Mouse (Mus musculus): Measurements from ENCODE around the gene Gm16451.
"Not testable (repeated sequence)": the region's sequence is repeated elsewhere in the genome, so short reads cannot be mapped to it uniquely, and the experiment has no call there.

Gm16451 gene

GRCm38 (mm10) chr7:22118145-22118544 lies at the start of gene Gm16451:
TSS of gene Gm16451 (minus strand) at chr7:22118245.
- not testable (repeated sequence) for TF ChIP-seq GATA4 (IDR thresholded peaks at IDR 0.05; ENCODE audit: insufficient replicate concordance, low read length)

- TF ChIP-seq GATA4 (IDR thresholded peaks at IDR 0.05; ENCODE audit: insufficient replicate concordance, low read length), result not testable (repeated sequence)
These were observed 45.9 kb upstream of the Gm16451 start, which contains the start of gene Vmn1r142 for GRCm38 (mm10) chr7:22163935-22164334. TSS of gene Vmn1r142 (minus strand) at chr7:22164035.

- TF ChIP-seq GATA4 (IDR thresholded peaks at IDR 0.05; ENCODE audit: insufficient replicate concordance, low read length), result not testable (repeated sequence)
These were observed 16.6 kb upstream of the Gm16451 start, which contains the start of gene Gm10666 for GRCm38 (mm10) chr7:22134641-22135040. TSS of gene Gm10666 (minus strand) at chr7:22134741.

- TF ChIP-seq GATA4 (IDR thresholded peaks at IDR 0.05; ENCODE audit: insufficient replicate concordance, low read length), result not testable (repeated sequence)
These were observed 49.3 kb downstream of the Gm16451 start, which contains the start of gene Vmn1r139 for GRCm38 (mm10) chr7:22068757-22069156. TSS of gene Vmn1r139 (plus strand) at chr7:22069057.
